Mouse (Mus musculus) heart, embryonic 11.5 days (tissue): ENCODE measurements around the gene Gm20388. TPM values are rescaled to one million over a fixed set of nuclear protein-coding genes. Genes with fewer than 3 reads are reported as not detected.

Experiments used
- ATAC-seq: fragments of 200-750 bp; cut with Nextera tagmentation; replicated peaks from 2 replicates; pipeline ENCODE4 v1.8.0; 2017; ENCODE audit warnings: moderate library complexity; ENCODE audit not compliant: insufficient number of reproducible peaks, low FRiP score, low TSS enrichment
- H3K27ac ChIP-seq: fragments of 300-500 bp; sonication (generic); 2 replicates; pipeline ENCODE4 v1.5.1; 2014; ENCODE audit warnings: mild to moderate bottlenecking, low read depth, low read length
- H3K27me3 ChIP-seq: fragments of 300-500 bp; sonication (generic); 2 replicates; pipeline ENCODE4 v1.6.1; 2014; ENCODE audit warnings: mild to moderate bottlenecking, low read length, mixed read lengths; ENCODE audit not compliant: control insufficient read depth, insufficient read depth
- H3K36me3 ChIP-seq: fragments of 300-500 bp; sonication (generic); 2 replicates; pipeline ENCODE4 v1.6.1; 2014; ENCODE audit warnings: mild to moderate bottlenecking, low read length, moderate library complexity, mixed read lengths; ENCODE audit not compliant: control insufficient read depth, insufficient read depth
- H3K4me1 ChIP-seq: fragments of 300-500 bp; sonication (generic); 2 replicates; pipeline ENCODE4 v1.6.1; 2014; ENCODE audit warnings: low read length; ENCODE audit not compliant: control insufficient read depth, insufficient read depth
- H3K4me2 ChIP-seq: fragments of 300-500 bp; sonication (generic); 2 replicates; pipeline ENCODE4 v1.6.1; 2014; ENCODE audit warnings: mild to moderate bottlenecking, moderate library complexity
- H3K4me3 ChIP-seq: fragments of 300-500 bp; sonication (generic); 2 replicates; pipeline ENCODE4 v1.5.1; 2014; ENCODE audit warnings: low read depth, low read length
- H3K9ac ChIP-seq: fragments of 300-500 bp; sonication (generic); 2 replicates; pipeline ENCODE4 v1.6.1; 2014; ENCODE audit warnings: mild to moderate bottlenecking, low read depth, low read length, moderate library complexity
- H3K9me3 ChIP-seq: fragments of 300-500 bp; sonication (generic); replicated peaks from 2 replicates; pipeline ENCODE4 v1.6.1; 2016; ENCODE audit warnings: low read length; ENCODE audit not compliant: control insufficient read depth
- WGBS: fragments of 180-500 bp; shearing (Covaris S2); extraction: QIAGEN DNeasy Blood & Tissue Kit; methylation state at CpG from one replicate; pipeline ENCODE4 v1.1.7; 2014; ENCODE audit not compliant: insufficient replicate concordance; 5-methylcytosine and 5-hydroxymethylcytosine counted together
- polyA plus RNA-seq: library from polyadenylated mRNA; unstranded; fragments of >200 nt; fragmentation: Nextera tagmentation; extraction: Ambion mirVana; gene quantifications from 2 replicates; pipeline ENCODE4 v1.2.1, GENCODE M21; 2014

Gene Gm20388
- polyA plus RNA-seq, 1 experiment from 2014 or later = 6.4 TPM

DNA sequence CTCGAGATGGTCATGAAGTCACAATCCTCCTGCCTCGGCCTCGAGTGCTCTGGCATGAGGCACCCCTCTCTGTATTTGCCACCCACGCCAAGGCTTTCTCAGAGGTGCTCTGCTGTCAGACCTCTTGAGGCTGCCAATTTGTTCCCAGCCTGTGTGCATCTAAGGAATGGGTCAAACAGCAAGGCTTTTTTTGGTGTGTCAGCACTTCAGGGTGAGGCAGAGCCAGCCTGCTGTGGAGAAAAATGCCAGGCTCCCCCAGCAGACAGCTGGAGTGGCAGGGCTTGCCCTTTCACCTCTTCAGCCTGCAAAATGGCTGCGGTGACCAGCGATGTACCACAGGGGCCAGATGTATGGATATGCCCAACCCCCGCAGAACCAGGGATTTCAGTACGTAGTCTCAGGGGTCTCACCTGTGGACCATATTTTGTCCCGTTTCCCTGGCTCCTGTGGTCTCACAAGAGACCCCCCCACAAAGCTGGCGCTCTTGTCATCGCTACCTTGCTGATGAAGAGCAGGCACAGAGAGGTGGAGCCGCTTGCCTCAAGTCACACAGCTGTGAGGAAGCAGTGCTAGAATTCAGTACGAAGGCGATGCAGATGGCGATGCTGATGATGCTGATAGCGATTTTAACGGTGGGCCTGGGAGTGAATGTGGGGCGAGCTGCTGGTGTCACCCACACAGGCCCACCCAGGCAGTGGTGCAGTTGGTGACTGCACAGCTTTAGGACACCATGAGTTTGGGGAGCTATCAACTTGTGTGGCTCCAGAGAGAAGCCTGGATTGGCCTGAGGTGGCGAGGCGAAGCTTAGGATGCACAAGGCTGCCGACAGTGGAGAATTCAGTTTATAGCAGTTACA, 840.8 kb downstream of the Gm20388 start:
- Histone ChIP-seq H3K27ac (0 out of 2 replicates have a peak overlapping the region, but pooled peaks have one; percentile 18), H3K4me1 (peaks cover 11% of the 10 kb centered on the region), H3K9me3 (no peaks in the 10 kb centered on the region), H3K4me2 (peak overlapping the region; percentile 44), H3K36me3 (no peaks in the 10 kb centered on the region), H3K27me3 (peaks cover 14% of the 10 kb centered on the region; the same call in 1 of the 2 replicates), H3K9ac (no peak overlapping the region), H3K4me3 (no peak overlapping the region)
- no peak for ATAC-seq
- WGBS = 56% methylated on average over 21 of the region's 21 CpGs

DNA sequence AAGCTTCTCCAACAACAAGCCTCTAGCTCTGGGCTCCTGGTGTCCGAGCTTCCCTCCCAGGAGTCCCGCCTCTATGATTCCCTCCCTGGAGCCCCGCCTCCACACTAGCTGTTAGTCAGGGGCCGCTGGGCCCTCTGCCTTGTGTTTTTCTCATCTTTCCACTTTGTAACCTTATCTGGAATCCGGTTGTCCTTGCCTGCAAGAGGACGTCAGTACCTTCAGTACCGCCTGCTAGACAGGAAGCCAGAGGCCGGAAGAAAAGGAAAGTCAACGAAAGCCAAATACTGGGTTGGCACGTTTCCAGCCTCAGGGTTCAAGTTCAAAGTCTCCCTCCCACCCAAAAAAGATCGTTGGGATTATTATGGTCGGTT, 841.4 kb downstream of the Gm20388 start:
- H3K27me3 ChIP-seq = peaks cover 10% of the 10 kb centered on the region; the same call in 1 of the 2 replicates
- H3K27ac ChIP-seq = no peak overlapping the region
- peak; percentile 68 for ATAC-seq

GRCm38 (mm10) chr8:120753476-120753875, 842.8 kb downstream of the Gm20388 start:
- Histone ChIP-seq H3K27me3 (peaks cover 10% of the 10 kb centered on the region; the same call in 1 of the 2 replicates), H3K9ac (no peak overlapping the region), H3K27ac (no peak overlapping the region), H3K9me3 (no peaks in the 10 kb centered on the region), H3K4me3 (no peak overlapping the region), H3K4me2 (no peak overlapping the region), H3K36me3 (no peaks in the 10 kb centered on the region), H3K4me1 (peaks cover 11% of the 10 kb centered on the region)
- ATAC-seq = no peak
- 87% methylated on average over 22 of the region's 22 CpGs for WGBS

More for the DNA sequence above, 841.4 kb downstream of the Gm20388 start:
- no peak overlapping the region for H3K9ac ChIP-seq
- peaks cover 11% of the 10 kb centered on the region for H3K4me1 ChIP-seq
- H3K4me3 ChIP-seq = no peak overlapping the region
- 4% methylated on average over 12 of the region's 12 CpGs for WGBS
- no peaks in the 10 kb centered on the region for H3K36me3 ChIP-seq
- H3K9me3 ChIP-seq = no peaks in the 10 kb centered on the region
- peak overlapping the region; percentile 44; the same call in 1 of the 2 replicates for H3K4me2 ChIP-seq

GRCm38 (mm10) chr8:120755306-120756297, 845.0 kb downstream of the Gm20388 start:
- ATAC-seq = no peak
- Histone ChIP-seq H3K27me3 (peaks cover 10% of the 10 kb centered on the region; the same call in 1 of the 2 replicates), H3K9me3 (no peaks in the 10 kb centered on the region), H3K4me3 (no peak overlapping the region), H3K9ac (no peak overlapping the region), H3K4me1 (peaks cover 11% of the 10 kb centered on the region), H3K4me2 (no peak overlapping the region), H3K27ac (no peak overlapping the region), H3K36me3 (no peaks in the 10 kb centered on the region)
- WGBS = 62% methylated on average over 19 of the region's 19 CpGs

- Histone ChIP-seq H3K9me3 (no peaks in the 10 kb centered on the region), H3K36me3 (no peaks in the 10 kb centered on the region), H3K4me3 (no peak overlapping the region), H3K27me3 (peaks cover 10% of the 10 kb centered on the region; the same call in 1 of the 2 replicates), H3K4me1 (0 out of 2 replicates have a peak, but pooled peaks cover 3% of the 10 kb centered on the region), H3K9ac (no peak overlapping the region), H3K4me2 (no peak overlapping the region), H3K27ac (no peak overlapping the region)
- 61% methylated on average over 4 of the region's 4 CpGs for WGBS
- ATAC-seq = no peak
Observed at GRCm38 (mm10) chr8:120758005-120758404, 847.4 kb downstream of the Gm20388 start.

DNA sequence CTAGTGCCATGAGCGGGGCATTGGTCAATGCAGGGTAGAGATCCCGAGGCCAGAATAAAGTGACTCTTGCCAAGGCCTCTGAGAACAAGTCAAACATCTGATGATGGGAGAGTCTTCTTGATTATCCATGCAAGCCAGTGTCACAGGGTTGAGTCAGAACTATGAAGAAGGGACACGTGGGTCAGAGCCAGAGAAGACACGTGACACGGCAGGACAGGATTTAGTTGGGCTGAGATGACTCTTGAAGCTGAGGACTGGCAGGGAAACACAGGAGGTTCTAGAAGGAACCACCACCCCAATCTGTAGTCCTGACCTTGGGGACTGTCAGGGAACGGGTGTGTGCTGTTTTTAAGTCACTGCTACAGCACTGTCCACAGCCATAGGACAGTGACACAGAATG, 849.2 kb downstream of the Gm20388 start:
- Histone ChIP-seq H3K9ac (no peak overlapping the region), H3K4me2 (no peak overlapping the region), H3K36me3 (no peaks in the 10 kb centered on the region), H3K4me3 (no peak overlapping the region), H3K27me3 (peaks cover 1% of the 10 kb centered on the region; the same call in 1 of the 2 replicates), H3K9me3 (no peaks in the 10 kb centered on the region), H3K4me1 (0 out of 2 replicates have a peak, but pooled peaks cover 3% of the 10 kb centered on the region), H3K27ac (no peak overlapping the region)
- no peak for ATAC-seq
- 76% methylated on average over 6 of the region's 6 CpGs for WGBS

DNA sequence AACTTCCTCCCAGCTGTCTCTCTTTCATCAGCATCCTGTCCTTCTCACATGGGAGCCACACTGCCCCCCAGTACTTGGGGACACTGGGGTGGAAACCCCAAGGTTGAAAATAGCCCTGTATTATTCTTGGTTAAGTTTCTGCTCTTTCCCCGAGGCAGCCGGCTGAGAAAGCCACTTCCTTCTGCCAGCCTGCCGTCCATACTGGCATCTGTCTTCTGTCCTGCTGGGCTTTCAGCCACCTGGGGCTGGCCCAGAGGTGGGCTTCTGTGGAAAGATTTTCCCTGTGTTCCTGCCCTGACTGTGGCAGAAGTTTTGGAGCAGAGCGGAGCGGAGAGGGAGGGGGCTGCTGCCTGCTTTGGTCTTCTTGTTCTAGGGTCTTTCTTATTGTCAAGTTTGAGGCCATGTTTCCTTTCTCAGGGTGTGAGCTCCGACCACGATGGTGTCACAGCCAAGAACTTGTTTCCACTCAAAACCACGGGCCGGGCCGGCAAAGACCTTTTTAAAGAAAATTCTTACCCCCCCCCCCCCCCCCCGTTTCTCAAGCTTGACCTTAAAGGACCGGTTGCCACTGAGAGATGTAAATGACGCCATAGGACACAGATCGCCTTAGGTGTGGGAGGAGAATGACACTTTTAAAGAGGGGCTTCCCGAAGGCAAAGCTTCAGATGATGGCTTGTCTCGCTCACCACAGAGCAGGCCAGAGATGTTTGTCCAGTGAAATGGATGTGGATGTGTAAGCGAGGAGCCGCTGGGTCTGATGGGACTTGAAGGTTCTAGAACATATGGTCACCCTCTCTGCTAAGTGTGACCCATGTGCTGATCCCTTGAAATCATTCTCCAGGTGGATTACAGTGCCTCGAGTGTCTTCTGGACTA, 849.9 kb downstream of the Gm20388 start:
- Histone ChIP-seq H3K4me2 (no peak overlapping the region), H3K4me3 (no peak overlapping the region), H3K4me1 (no peaks in the 10 kb centered on the region), H3K9ac (no peak overlapping the region), H3K27me3 (no peaks in the 10 kb centered on the region; the same call in 1 of the 2 replicates), H3K9me3 (no peaks in the 10 kb centered on the region), H3K36me3 (no peaks in the 10 kb centered on the region), H3K27ac (no peak overlapping the region)
- no peak for ATAC-seq
- WGBS = 77% methylated on average over 19 of the region's 19 CpGs
